Mouse (Mus musculus): ENCODE measurements at regions not wholly inside any gene's neighbourhood (a gene's known extent, or its start where the extent isn't known, plus 50 kb on each side); places are given as distances from the start of the nearest gene placed in this dataset.

DNA sequence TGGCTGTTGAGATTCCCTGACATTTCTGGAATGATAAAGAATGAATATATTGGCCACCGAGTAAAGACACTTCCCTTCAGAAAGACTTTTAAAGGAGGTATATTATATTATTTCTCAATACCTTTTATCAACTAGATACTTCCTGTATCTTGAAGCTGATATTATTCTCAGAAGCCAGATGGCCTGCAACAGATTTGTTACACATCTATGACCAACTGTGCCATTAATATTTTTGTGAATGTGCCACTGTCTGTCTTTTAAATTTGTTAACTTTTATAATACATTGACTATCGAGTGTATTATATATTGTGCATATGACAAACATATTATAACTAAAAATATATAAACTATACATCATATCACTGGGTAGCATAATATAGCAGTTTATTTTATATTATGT lies 427.5 kb downstream of the 9330182O14Rik start:
- Histone ChIP-seq H3K4me2 (ENCODE audit: low read depth, low read length) (no peak overlapping the region), H3K4me3 (ENCODE audit: low read length) (no peak overlapping the region), H3K36me3 (ENCODE audit: control insufficient read depth, insufficient read depth) (no peaks in the 10 kb centered on the region), H3K4me1 (ENCODE audit: control insufficient read depth, insufficient read depth, low read length) (no peaks in the 10 kb centered on the region), H3K27me3 (ENCODE audit: control insufficient read depth, insufficient read depth, low read length) (no peaks in the 10 kb centered on the region), H3K27ac (ENCODE audit: low read length) (no peak overlapping the region), H3K9ac (ENCODE audit: low read length) (no peak overlapping the region), H3K9me3 (replicated peaks; ENCODE audit: control insufficient read depth, low read length) (no peaks in the 10 kb centered on the region)
- 82% methylated on average over 2 of the region's 2 CpGs for WGBS
- ATAC-seq (replicated peaks; ENCODE audit: extremely low read depth, insufficient read depth, low FRiP score), result no peak

GRCm38 (mm10) chr15:40565716-40566115 lies 431.6 kb downstream of the 9330182O14Rik start:
- Histone ChIP-seq H3K9ac (ENCODE audit: low read length) (no peak overlapping the region), H3K27me3 (ENCODE audit: control insufficient read depth, insufficient read depth, low read length) (no peaks in the 10 kb centered on the region), H3K4me3 (ENCODE audit: low read length) (no peak overlapping the region), H3K9me3 (replicated peaks; ENCODE audit: control insufficient read depth, low read length) (no peaks in the 10 kb centered on the region), H3K27ac (ENCODE audit: low read length) (no peak overlapping the region), H3K36me3 (ENCODE audit: control insufficient read depth, insufficient read depth) (no peaks in the 10 kb centered on the region), H3K4me2 (ENCODE audit: low read depth, low read length) (no peak overlapping the region), H3K4me1 (ENCODE audit: control insufficient read depth, insufficient read depth, low read length) (no peaks in the 10 kb centered on the region)
- no peak for ATAC-seq (replicated peaks; ENCODE audit: extremely low read depth, insufficient read depth, low FRiP score)
- 72% methylated on average over 5 of the region's 5 CpGs for WGBS

- Histone ChIP-seq H3K4me1 (ENCODE audit: control insufficient read depth, insufficient read depth, low read length) (no peaks in the 10 kb centered on the region), H3K4me2 (ENCODE audit: low read depth, low read length) (no peak overlapping the region), H3K9me3 (replicated peaks; ENCODE audit: control insufficient read depth, low read length) (no peaks in the 10 kb centered on the region), H3K36me3 (ENCODE audit: control insufficient read depth, insufficient read depth) (no peaks in the 10 kb centered on the region), H3K4me3 (ENCODE audit: low read length) (no peak overlapping the region), H3K27ac (ENCODE audit: low read length) (no peak overlapping the region), H3K9ac (ENCODE audit: low read length) (no peak overlapping the region), H3K27me3 (ENCODE audit: control insufficient read depth, insufficient read depth, low read length) (no peaks in the 10 kb centered on the region)
- WGBS, result 4% methylated on average over 4 of the region's 4 CpGs
- no peak for ATAC-seq (replicated peaks; ENCODE audit: extremely low read depth, insufficient read depth, low FRiP score)
These were observed 432.3 kb downstream of the 9330182O14Rik start for GRCm38 (mm10) chr15:40566481-40566880.

DNA sequence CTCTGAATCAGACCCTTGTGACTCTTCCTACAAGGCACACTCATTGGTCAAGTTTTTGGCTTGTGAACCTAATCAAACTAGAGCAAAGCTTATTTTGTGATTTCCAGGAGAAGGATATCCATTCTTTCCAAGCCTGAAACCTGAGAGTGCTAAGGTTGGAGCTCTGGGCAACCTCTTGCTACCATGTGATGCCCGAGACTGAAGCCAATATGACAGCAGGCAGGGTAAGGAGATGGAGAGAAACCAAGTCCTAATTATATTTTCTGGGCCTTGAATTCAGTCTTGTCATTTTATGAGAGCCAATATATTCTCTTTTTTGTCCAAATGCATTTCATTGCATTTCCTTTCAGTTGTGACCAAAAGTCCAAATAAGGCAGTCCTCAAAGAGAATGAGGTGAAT lies 434.5 kb downstream of the 9330182O14Rik start:
- Histone ChIP-seq H3K27me3 (ENCODE audit: control insufficient read depth, insufficient read depth, low read length) (no peaks in the 10 kb centered on the region), H3K9me3 (replicated peaks; ENCODE audit: control insufficient read depth, low read length) (no peaks in the 10 kb centered on the region), H3K4me3 (ENCODE audit: low read length) (no peak overlapping the region), H3K4me2 (ENCODE audit: low read depth, low read length) (no peak overlapping the region), H3K27ac (ENCODE audit: low read length) (no peak overlapping the region), H3K4me1 (ENCODE audit: control insufficient read depth, insufficient read depth, low read length) (no peaks in the 10 kb centered on the region), H3K9ac (ENCODE audit: low read length) (no peak overlapping the region), H3K36me3 (ENCODE audit: control insufficient read depth, insufficient read depth) (no peaks in the 10 kb centered on the region)
- WGBS, result 73% methylated on average over 1 of the region's 1 CpGs
- ATAC-seq (replicated peaks; ENCODE audit: extremely low read depth, insufficient read depth, low FRiP score), result no peak
